Mouse (Mus musculus): ENCODE results near the gene 1700011M02Rik. TPM values are rescaled to one million over a fixed set of nuclear protein-coding genes. Genes with fewer than 3 reads are reported as not detected.
A peak's percentile ranks its signal among the peaks of the same experiment; 100 is the strongest.
"Not testable (repeated sequence)": the region's sequence is repeated elsewhere in the genome, so short reads cannot be mapped to it uniquely, and the experiment has no call there.

Gene 1700011M02Rik
- not detected for polyA plus RNA-seq (2017; shearing (Covaris generic))

DNA sequence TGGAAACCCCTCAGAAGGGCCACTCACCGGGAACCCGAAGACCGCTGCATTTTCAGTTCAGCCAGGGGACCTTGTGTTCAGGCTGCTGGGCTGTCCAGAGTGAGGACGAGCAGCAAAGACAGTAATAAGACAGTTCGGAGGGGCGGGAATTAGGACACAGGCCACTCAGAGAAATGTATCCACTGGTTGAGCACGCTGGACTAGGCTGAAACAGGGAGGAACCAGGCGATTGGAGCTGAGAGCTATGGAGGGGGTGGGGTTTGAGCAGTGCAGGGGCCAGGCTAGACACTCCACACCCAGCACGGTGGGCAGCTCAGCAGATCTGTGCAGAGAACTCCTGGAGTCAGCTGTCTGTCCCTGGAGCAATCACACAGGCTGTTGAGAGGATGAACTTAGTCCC lies at the start of gene 1700011M02Rik, which contains the start of gene Dmrtc1a:
TSS of gene 1700011M02Rik (plus strand) at position 319 of the 400 bp plus-strand sequence.
TSS of gene Dmrtc1a (minus strand) at position 101 of the 400 bp plus-strand sequence.
- ATAC-seq = not testable (repeated sequence)

DNA sequence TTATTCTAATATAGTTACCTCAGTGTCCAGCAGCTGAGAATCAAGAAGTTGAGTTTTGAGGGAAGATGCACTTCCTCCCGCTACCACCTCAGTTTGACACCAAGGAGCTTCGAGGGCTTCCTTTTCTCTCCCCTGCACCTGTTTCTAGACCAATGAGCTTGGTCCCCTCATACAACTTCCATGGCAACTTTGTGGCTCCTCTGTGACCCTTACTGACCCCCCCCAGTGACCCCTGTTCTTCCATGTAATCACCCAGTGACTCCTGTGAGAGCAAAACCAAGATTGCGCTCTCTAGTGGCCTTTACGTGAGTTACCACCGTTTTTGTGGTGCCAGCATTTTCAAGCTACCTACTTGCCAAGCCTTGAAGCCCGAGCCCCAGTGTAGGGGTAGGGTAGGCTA lies 40.8 kb upstream of the 1700011M02Rik start, which contains the start of gene 1700031F05Rik:
TSS of gene 1700031F05Rik (minus strand) at position 101 of the 400 bp plus-strand sequence.
- ATAC-seq = no peak

DNA sequence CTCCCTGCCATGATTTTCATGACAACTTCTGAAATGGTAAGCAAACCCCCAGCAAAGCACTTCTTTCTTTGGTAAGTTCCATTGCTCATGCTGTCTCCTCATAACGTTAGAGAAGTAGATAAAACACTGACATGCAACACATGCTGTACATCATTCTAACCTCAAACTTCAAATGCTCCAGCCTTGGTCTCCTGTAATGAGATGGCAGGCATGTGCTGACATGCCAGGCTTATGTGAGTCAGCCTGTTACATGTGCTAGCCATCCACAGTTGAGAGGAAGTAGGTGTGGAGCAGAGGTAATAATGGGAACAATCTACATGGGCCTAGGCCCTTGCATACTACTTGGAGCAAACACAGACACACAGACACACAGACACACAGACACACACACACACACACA lies 6.1 kb downstream of the 1700011M02Rik start:
- not testable (repeated sequence) for ATAC-seq

DNA sequence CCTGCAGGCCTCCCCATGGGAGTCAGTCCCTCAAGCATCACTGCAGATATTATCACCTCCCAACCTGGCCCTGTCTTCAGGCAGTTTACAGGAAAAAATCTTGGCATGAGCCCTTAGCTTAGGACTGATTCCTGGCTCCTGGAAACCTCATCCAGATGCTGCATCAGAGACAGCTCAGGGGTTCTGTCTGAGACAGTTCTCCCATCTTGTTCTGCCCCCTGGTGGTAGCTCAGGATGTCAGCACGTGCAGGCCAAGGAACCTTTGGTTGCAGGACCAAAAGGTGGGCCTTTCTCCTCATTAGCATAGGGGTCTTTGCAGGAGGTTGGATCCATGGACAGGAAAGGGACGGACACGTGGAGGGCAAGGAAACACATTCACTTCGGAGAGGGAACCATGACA lies 18.0 kb downstream of the 1700011M02Rik start:
- not testable (repeated sequence) for ATAC-seq

- ATAC-seq = not testable (repeated sequence)
Measured at GRCm38 (mm10) chrX:102928072-102928471, 19.4 kb downstream of the 1700011M02Rik start, which contains the start of gene 1700018G05Rik. 1700018G05Rik (plus strand) TSS chrX:102928372.

GRCm38 (mm10) chrX:102932992-102933570 lies 24.4 kb downstream of the 1700011M02Rik start:
- ATAC-seq = no peak

DNA sequence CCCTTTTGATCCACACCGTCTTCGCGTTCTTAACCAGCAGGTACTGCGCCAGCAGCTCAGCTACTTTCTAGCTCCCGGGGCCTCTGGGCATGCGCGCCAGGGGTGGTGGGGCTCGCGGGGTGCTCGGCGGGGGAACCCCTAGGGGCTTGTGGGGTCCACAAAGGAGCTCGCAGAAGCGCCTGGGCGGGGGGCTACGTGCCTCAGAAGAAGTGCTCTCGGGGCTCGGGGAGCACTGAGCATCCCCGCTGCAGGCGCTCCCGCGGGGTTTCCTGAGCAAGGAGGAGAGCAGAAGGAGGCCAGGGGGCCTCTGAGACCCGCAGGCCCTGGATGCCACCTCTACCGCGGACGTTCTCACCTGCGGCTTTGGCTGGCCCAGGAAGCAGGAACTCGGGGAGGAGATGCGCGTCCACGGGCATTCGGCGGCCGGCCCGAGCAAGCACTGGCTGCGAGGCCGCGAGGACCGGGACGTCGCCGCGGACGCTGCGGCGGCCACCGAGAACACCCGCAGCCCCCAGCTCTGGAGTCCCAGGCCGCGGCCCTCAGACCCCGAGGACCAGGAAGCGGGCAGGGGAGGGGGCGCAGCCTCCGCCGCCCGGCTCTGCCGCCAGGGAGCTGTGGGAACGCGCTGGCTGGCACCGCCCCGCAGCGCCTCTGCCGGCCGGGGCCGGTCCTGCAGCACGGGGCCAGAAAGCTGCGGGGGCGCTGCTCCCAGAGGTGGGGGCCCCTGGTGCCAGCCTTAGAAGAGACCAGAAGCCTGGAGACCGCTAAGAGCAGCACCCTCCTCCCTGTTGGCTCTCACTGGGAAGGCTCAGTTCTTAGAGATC lies 25.1 kb downstream of the 1700011M02Rik start:
- peak; percentile 63 for ATAC-seq

DNA sequence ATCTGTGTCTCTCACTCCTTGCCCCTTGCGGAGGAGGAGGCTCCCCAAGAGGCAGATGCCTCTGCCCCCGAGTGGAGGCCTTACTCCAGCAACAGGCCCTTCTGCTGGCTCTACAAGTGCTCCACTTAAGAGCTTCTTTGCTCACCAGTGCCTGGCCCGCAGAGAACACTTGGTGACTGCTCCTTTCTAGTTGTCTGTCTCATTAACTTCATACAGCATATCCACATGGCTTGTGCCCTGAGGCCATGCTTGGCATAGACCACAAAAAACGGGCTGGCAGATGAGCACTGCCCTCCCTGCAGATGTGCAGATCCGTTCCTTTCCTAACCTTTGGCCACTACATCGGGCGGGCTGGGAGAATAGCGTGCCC lies 25.7 kb downstream of the 1700011M02Rik start:
- no peak for ATAC-seq

DNA sequence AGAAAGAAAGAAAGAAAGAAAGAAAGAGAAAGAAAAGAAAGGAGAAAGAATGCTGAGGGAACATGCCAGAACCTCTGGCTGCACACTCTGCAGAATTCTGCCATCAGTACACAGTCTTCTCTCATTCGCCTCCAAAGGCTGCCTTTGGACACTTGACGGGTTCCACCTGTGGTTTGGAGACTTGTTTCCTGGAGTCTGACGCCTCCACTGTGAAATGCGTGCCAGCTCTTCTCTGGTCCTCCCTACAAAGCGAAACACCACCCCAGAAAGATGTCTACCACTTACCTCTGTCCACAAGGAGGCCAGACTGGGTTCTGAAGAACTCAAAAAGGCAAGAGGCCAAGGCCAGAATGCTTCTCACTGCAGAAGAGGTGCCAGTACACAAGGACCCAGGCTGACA lies 28.0 kb downstream of the 1700011M02Rik start:
- ATAC-seq = no peak

DNA sequence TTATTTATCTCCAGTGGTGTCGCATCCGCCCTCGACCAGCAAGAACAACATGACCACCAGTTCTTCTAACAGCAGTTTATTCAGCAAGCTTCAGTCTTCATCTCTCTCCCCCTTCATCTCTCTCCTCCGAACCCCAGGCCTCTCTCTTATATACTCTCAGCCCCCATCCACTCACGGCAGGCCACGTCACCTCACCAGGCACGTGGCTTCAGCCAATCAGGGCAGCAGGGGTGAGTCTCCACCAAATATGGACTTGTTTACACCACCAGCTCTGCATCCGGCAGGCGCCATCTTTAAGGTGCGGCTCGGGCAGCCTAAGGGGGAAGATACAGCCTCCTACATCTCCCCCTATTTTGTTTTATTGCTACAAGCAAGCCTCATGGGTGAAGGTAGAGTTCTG lies 41.4 kb downstream of the 1700011M02Rik start:
- ATAC-seq = not testable (repeated sequence)

DNA sequence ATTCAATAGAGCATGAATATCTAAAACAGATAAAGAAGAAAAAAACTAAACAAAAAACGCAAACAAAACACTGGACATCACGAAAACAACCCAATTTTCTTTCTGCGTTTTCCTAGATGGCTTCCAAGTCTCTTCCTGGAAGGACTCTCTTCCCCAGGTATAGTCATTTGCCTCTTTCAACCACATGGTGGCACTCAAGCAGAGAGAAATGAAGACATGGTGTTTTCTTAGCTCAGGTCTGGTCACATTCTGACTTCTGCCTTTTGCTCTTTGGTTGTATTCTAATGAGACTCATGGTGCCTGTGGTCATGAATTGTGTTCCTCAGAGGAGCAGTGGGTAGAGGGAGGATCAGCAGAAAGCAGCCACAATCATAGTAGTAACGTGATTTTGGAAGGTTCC lies 50.2 kb downstream of the 1700011M02Rik start:
- no peak for ATAC-seq

Other genes starting within 250 kb of the 1700011M02Rik start
- gene Gm3880, start 221.9 kb upstream of the 1700011M02Rik start, polyA plus RNA-seq (2017; shearing (Covaris generic)) = not detected
- not detected for gene Gm9112, start 201.3 kb upstream of the 1700011M02Rik start, polyA plus RNA-seq (2017; shearing (Covaris generic))
- gene Dmrtc1b, start 201.0 kb upstream of the 1700011M02Rik start, polyA plus RNA-seq (2017; shearing (Covaris generic)) = not detected
- gene Dmrtc1c1, start 105.9 kb upstream of the 1700011M02Rik start, polyA plus RNA-seq (2017; shearing (Covaris generic)) = not detected
- gene Dmrtc1c2, start 54.3 kb upstream of the 1700011M02Rik start, polyA plus RNA-seq (2017; shearing (Covaris generic)) = not detected
- not detected for gene 1700031F05Rik, start 40.9 kb upstream of the 1700011M02Rik start, polyA plus RNA-seq (2017; shearing (Covaris generic))
- gene Dmrtc1a, start 218 bp upstream of the 1700011M02Rik start, polyA plus RNA-seq (2017; shearing (Covaris generic)) = not detected
- gene 1700018G05Rik, start 19.5 kb downstream of the 1700011M02Rik start, polyA plus RNA-seq (2017; shearing (Covaris generic)) = not detected